Mouse (Mus musculus) c-Kit-negative CD71-positive TER-119-positive erythroid progenitor cells, embryonic 14.5 days (primary cell): ENCODE results near the gene Cyb5d1.
"Not testable (repeated sequence)": the region's sequence is repeated elsewhere in the genome, so short reads cannot be mapped to it uniquely, and the experiment has no call there.

ENCODE experiments used
- DNase-seq: peaks from one replicate; pipeline ENCODE4 v3.0.0-alpha.2; 2013; ENCODE audit warnings: low read depth, low spot score

The Cyb5d1 gene

DNA sequence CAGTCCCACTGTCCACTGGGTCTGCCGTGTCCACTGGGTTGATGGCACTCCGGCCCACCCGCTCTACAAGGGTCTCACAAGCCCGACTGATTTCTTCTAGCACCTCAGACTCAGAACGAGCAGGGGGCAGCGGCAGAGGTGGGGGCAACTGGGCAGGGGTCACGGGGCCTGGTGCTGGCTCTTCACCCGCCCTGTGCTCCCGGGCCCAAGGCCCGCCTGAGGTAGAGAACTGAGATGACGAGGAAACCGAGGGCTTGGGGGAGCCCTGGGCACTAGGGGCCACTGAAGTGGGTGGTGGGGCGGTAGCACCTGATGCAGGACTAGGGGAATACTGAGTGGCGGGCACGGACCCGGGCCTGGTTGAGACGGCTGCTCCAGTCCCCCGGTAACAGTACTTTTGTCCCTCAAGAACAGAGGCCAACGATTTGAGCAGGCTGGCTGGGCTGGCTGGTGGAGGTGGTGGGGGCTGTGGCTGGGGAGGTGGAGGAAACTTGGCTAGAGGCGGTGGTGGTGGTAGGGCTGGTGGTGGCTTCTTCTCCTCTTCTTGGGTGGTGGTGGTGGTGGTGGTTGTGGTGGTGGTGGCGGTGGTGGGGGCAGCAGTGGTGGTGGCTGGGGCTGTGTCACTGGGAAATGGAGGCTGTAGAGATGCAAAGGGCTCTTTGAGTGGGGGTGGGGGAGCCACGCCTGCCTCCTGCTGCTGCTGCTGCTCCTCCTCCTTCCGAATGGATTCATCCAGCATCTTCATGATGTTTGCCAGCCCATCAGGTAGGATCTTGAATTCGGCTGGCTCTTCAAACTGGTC lies 9.4 kb upstream of the Cyb5d1 start:
- DNase-seq = no peak

DNA sequence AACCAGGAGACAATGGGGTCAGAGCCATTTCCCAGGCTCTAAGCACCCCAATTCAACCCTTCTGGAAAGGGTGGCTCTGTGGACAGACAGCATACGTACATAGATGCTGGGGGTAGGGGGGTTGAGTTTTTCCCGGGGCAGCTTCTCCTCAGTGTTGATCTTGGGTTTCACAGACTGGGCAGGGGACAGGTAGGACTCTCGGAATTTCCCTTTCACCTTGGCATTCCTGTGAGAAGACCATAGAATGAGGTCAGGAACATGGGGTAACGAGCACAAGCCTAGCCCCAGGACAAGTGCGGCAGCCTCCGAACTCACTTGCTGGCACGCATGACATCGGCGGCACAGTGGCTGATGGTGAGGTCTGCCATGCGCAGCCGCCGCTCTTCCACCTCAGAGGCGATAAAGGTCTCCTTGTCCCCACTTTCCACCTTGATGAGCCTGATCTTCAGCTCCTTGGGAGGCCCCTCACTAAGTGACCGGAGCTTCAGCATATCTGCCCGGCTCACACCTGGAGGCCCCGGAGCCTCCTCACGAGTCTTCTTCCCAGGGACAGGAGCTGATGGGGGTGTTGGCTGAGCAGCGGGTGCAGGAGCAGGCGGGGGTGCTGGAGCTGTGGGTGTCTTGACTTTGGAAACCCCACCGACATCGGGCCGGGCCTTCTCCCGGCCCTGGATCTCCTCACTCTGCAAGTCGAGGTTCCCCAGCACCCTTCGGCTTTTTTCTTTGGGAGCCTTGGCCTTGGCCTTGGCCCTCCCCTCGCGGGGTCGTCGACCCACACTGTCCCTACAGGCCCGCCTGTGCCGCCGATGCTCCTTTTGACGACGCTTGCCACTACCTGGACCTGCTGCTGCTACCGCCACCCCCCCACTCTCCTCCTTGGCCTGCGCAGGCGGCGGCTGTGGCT lies 8.5 kb upstream of the Cyb5d1 start:
- DNase-seq = no peak

DNA sequence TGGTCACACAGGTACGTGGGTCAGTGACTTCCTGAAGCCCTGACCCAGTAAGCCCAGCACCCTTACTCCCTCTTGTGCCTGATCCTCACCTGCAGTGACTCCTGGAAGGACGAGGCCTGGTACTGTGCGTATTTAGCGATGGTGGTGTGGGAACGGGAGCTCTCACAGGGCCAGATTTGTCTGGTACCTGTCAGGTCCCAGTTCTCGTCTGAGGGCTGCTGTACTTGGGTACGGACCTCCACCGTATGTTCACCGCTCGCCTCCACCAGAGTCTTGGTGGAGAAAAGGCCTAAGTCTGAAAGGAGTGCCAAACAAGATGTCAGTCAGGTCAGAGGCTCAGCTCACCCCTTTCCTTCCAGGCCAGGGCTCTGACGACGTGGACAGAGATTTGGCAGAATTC lies 6.6 kb upstream of the Cyb5d1 start:
- no peak for DNase-seq

DNA sequence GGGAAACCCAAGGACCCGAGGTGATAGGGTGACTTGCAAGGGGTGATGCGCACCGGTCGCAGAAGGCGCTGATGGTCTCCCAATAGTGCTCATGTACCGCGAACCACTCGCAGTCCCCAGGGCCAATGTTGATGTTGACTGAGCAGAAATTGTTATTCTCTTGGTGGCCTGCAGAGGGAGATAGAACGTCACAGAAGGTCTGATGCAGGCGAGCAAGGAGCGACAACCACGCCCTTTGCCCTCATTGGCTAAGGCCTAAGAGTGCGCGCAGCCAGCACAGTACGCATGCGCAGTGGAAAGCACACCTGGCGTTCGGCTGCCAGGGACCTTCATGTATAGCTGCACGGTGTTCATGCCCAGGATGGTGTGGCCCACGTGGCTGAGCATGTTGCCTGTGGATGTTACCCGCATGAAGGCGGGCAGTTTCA lies 5.8 kb upstream of the Cyb5d1 start:
- DNase-seq = peak; percentile 83

DNA sequence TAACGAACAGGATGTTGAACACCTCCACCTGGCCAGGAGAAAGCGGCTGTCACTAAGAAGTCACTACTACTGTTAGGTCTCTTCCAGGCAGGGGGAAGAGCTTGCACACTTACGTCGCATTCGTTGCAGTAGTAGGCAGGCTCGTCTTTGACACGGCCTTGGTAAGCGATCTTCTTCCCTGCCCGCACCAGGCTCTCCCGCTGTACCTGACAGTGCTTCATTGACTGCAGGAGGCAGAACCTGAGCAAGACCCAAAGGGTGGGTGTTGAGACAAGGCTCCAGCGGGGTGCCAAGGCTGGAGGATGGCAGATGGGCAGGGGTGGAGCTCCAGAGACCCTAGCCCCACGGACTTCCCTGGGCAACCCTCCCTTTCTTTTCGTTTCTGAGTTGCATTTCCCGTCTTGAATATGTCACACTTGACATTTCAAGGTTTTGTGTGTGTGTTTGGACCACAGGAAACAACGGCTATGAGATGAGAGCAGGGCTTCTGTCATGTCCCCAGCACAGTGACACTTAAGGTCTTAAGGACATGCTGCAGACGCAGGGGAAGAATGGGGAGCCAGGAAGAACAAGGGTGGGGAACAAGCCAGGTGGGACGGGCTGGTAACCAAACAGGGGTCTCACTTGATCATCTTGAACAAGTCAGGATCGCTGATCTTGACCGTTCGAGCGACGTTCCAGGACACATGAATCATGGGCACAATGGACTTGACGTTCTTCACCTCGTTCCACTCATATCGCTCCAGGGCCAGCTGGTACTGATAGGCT lies 4.8 kb upstream of the Cyb5d1 start:
- DNase-seq = no peak

DNA sequence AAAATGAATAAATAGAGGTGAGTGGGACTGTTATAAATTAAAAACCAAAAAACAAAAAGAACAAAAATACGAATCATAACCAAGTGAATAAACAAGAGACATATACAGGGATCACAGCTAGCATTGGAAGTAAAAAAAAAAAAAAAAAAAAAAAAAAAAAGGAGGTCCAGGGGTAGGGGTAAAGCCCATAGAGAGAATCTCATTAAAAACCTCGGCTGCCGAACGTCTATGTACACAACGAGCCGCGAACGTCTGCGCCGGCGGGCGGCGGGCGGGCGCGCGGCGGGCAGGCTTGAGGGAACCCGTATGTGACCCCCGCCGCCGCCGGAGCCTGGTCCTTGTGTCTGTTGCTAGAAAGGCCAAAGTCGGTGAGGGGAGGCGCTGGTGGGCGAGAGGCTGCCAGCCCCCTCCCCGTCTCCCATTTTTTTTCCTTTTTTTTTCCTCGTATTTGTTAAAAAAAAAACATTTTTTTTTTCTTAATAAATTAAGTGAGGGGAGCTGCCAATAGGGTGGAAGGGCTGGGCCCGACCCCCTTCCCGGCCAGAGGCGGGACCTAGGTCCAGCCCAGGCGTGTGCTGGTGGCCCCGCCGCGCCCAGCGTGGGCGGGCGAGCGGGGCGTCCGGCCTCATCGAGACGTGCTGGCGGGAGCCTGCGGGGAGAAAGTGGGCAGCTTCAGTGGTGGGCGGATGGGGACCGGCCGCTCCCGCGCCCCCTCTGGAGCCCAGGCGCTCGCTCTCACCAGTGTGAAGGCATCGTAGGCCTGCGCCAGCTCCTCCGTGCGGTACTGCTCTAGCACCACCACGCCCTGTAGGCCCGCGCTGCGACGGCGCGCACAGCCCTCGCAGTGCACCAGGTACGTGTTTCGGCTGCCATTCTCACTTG lies 4.0 kb upstream of the Cyb5d1 start:
- no peak for DNase-seq

DNA sequence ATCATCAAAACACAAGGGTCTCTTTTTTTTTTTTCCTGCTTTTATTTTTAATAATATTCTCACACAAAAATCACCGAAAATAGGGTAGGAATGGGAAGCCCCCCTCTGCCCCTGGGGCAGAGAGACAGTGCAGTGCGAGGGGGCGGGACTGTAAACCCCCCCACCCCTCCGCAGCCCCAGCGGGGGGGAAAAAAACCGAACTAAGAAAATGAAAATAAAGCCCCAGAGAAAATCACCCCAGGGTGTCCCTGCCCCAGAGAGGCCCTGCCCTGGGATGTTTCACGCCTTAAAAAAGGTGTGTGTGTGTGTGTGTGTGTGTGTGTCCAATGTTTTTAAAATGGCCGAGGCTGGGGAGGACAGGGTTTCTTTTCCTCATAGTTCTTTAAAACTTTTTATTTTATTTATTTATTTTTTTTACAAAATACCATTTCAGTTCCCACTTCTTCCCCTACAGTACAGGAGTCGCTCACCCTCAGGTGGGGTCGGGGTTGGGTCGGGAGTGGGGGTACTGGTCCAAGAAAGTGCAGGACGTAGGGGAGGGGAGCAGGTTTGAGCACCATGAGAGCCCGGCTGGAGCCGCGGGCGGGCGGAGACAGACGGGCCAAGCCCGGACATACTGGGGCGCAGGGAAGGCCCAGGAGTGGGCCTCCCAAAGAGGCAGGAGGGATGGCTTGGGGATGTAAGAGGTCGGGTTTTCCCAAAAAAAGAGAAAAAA lies 3.2 kb upstream of the Cyb5d1 start:
- DNase-seq = no peak

DNA sequence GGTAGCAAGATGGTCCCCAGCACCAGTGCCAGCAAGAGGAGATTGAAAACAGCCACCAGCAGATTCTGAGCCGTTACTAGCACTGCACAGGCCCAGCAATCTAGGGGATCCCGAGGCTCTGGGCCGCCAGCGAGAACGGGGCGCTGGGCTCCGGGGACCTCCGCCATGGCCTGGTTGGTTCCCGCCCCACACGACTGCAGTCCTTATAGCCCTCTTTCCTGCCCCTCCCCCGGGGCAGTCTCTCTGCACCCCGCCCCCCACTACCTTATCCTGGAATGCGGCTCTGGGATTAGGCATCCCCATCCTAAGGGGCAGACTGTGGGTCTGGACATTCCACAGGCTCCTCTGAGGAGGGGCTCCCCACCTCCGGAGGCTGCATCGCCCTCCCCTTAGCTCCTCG lies 2.6 kb upstream of the Cyb5d1 start, which contains the start of gene Tmem88:
Gene Tmem88, minus strand, starts transcription at position 176 of the 400 bp plus-strand sequence.
- DNase-seq = no peak

DNA sequence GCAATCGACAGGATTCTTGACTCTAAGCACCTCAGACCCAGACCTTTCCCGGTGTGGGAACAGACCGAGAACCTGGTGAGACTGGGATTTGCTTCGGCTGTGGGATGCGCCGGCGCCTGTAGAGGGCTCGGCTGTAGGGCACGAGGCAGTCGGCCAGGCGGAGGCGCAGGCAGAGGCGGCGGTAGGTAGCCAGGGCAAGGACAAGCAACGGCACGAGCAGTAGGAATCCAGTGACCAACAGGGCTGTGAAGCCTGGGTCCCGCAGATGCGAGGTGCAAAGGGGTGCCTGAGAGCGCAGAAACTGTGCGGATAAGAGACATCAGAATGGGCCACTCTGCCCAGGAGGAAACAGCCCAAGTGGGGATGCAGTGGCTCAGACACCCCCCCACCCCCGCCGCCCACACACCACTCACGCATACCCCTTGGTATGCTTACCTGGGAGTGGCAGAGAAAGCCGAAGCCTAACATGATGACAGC lies 2.2 kb upstream of the Cyb5d1 start:
- no peak for DNase-seq

DNA sequence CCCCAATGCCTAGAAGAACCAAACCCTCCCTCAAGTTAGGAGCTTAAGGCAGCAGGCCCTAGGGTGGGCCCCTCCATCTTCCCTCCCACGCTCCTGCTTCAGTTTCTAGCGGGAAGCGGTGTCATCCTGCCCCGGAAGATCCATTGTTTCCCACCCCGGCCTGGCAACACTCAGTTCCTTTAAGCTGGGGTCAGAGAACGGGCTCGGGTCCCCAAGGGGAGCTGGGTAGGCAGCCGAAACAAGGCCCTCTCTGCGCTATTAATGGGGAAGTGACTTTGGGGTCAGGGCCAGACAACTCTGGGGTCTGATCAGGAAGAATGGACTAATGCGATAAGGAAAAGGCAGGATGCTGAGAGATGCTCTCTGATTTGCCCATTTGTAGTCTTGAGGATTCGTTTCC lies 1.3 kb upstream of the Cyb5d1 start:
- no peak for DNase-seq

DNA sequence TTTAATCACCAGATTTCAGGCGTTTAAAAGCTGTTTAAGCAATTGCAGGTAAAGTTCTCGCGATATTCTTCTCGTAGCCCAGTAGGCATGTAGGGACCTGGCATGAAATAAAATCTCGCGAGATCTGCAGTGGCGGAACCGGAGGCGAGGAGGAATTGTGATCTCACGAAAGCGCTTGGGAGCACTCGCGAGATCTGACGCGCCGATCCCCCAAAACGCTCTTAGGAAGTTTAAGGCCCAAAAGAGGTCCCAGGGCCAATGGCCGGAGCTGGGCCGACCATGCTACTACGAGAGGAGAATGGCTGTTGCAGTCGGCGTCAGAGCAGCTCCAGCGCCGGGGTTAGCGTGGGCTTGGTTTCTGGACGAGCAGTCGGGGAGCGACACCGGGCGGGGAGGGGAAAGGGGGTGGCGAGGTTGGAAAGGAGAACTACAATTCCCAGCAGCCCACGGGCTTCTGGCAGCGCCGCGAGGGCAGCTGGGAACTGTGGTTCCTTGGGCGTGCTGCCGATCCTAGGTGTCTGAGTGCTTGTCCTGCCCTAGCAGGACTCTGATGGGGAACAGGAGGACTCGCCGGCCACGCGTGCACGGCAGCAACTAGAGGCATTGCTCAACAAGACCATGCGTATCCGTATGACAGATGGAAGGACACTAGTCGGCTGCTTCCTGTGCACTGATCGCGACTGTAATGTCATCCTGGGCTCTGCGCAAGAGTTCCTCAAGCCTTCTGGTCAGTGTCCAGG lies 373 bp upstream of the Cyb5d1 start:
- peak; percentile 99 for DNase-seq

DNA sequence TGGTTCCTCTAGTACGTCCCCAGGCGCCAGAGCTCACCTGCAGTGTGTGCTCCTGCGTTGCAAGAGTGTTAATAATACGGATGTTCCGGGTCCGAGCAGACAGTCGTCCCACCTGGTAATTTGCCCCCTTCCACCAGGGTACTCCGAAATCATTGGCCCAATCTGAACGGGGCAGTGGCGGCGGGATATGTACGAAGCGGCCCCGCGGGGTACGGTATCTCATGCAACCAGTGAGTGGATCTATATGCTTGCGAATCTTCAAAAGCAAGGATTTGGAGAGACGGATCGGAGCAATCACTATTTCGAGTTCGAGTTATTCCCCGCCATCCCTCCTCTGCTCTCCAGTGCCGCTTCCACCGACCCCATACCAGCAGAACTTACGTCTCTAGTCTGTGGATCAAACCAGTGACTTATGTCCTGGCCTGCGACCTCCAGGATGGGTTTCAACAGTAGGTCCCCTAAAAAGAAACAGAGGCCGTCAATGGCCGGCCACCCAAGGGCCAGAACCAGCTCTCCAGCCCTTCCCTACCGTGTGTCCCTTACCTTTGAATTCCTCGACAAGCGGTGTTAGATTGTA lies 752 bp downstream of the Cyb5d1 start:
- DNase-seq = not testable (repeated sequence)

DNA sequence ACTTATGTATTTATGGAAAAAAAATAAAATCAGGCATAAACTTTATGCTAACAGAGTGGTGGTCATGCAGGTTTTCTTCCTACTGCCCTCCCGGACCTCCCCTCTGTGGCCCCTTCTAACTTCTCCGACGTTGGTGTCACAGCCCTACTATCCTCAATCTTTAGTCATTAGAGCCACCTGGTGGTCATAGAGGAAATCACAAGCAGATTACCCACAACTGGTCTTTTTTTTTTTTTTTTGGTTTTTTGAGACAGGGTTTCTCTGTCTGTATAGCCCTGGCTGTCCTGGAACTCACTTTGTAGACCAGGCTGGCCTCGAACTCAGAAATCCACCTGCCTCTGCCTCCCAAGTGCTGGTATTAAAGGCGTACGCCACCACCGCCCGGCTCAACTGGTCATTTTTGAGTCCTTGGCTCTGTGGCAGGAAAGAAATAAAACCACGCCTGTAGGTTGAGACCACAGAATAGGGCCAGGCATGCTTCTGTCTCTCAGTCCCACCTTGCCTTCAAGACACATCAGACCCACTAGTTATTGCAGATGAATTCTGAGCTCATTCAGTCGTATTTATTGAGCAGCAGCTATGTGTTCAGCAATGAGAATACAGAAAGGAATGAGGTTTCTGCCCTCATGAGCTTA lies 4.9 kb downstream of the Cyb5d1 start:
- peak; percentile 66 for DNase-seq

DNA sequence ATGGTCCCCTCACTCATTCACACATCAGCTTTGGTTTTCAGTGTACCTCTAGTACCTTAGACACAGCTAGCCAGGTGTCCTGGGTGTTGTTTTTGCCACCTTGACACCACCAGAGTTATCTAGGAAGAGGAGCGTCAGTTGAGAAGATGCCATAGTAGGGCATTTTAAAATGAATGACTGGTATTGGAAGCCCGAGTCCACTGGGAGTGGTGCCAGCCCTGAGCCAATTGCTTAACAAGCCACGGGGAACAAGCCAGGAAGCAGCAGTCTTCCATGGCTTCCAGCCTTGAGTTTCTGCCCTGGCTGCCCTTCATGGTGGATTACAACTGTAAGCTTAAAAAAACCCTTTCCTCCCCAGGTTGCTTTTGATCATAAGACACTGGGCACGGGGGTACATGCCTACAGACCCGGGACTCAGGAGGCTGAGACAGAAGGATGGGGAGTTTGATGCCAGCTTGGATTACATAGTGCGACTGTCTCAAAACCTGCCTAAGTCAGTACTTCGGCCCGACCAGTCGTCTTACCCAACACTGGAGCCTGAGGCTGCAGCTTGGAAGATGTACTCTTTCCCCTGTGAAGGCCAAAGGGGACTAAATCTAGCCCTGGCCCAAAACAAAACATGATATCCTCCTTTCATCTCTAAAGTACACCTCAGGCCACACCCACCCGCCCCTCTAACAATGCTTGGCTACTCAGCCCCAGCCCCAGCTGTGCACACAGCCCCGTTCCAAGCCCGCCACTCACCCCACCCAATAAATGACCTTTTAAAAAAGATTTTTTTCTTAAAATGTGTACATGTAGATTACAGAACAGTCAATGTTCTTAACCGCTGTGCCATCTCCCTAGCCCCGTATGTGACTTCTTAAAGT lies 5.7 kb downstream of the Cyb5d1 start:
- DNase-seq = no peak

DNA sequence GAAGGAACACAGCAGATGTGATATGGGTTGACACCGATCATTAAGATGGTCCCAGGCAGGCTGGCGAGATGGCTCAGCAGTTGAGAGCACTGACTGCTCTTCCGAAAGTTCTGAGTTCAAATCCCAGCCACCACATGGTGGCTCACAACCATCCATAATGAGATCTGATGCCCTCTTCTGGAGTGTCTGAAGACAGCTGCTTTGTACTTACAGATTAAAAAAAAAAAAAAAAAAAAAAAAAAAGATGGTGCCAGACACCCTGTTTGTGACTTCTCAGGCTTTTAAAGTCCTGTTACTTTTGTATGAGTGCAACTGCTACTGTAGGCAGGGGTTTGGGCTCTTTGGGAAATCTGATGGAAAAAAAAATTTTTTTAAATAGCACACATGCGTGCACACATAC lies 6.8 kb downstream of the Cyb5d1 start:
- DNase-seq = no peak

DNA sequence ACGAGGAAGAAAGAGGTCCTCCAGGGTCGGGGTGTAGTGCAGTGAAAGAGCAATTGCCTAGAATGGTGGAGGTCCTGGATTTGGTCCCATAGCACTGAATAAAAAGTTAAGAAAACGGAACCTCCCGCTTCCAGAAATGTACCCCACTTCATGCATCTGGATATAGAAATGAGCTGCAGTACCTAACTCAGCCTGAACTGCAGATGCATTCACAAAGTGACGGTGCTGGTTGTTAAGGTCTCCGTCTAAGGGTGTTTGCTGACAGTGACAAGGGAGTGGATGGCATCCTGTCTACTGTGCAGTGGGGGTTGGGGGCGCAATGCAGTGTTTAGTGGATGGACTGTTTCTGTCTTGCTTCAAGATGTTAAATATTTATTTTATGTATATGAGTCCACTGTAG lies 8.7 kb downstream of the Cyb5d1 start:
- no peak for DNase-seq

DNA sequence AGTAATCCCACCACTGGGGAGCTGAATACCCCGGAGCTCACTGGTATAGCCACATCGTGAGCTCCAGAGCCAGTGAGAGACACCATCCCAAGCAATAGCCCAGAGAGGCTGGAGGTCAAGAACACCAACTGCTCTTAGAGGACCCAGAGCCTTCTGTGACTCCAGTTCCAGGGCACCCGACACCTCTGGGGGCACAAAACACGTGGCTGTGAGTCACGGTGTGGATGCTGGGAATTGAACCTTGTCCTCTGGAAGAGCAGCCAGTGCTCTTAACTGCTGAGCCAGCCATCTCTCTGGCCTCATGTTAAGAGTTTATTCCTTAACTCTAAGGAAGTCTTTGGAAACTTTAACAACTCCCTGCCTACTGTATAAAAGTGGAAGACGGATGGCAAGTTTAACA lies 10.5 kb downstream of the Cyb5d1 start:
- no peak for DNase-seq
